Mouse (Mus musculus) lung, postnatal 36 days (tissue): ENCODE results near the gene Ccl11.
A peak's percentile ranks its signal among the peaks of the same experiment; 100 is the strongest.

Experiments
- DNase-seq: peaks from one replicate; pipeline ENCODE4 v3.0.0; 2022; ENCODE audit warnings: mixed read lengths

Gene Ccl11

GRCm38 (mm10) chr11:82062226-82062625, 4.6 kb downstream of the Ccl11 start:
- DNase-seq: no peak

DNA sequence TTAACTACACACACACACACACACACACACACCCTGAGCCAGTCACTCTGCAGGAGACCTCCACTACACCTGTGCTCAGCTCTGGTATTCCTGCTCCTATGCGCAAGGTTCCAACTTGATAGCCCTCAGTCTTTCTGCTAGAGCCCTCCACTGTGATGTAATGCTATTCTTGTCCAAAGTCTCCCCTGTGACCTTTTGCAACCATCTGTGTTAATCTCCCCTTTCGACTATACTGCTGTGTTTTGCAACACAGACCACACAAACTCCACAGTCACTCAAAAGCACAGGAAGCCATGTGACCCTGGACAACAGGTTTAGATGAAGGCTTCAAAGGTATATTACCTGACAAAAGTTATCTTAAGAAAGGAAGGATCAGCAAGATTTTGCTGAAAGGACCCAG, 5.8 kb downstream of the Ccl11 start:
- no peak for DNase-seq

- no peak for DNase-seq
These were observed 9.4 kb downstream of the Ccl11 start for GRCm38 (mm10) chr11:82066953-82067571.

DNA sequence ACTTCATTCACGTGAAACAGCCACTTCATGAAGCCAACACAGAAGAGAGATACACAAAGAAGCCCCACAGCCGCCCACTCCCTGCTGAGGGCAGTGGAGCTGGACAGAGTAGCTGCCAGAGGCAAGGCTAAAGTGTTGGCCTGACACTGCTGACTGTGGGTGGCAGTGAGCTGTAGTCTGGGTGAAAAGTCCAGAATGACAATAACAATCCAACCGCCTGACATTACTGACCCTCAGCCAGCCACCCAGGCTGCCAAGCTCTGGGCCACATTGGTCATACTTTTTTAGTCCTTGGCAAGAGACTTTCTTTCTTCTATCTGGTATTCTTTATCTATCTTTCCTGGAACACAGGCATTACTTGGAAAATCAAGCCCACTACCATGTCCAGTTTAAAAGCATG, 13.5 kb downstream of the Ccl11 start:
- DNase-seq: no peak

- DNase-seq: peak; percentile 44
These were observed 14.8 kb downstream of the Ccl11 start for GRCm38 (mm10) chr11:82072374-82072773.

GRCm38 (mm10) chr11:82072984-82073383, 15.4 kb downstream of the Ccl11 start:
- DNase-seq: peak; percentile 20

DNA sequence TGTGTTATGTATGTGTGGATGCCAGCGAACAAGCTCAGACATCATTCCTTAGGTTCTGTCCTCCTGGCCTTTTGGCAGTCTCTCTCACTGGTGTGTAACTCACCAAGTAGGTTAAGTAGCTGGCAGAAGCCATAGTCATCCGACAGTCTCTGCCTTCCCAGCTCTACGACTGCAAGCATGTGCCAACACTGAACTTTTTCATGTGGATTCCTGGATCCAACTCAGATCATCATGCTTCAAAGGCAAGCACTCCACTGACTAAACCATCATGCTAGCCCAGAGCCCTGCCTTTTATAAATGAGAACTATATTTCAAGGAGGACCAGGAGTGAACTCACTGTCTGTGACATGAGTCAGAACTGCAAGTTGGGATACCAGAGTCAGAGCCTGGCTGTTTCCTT, 16.1 kb downstream of the Ccl11 start:
- DNase-seq: no peak

GRCm38 (mm10) chr11:82077031-82077430, 19.4 kb downstream of the Ccl11 start:
- DNase-seq: peak; percentile 19

DNA sequence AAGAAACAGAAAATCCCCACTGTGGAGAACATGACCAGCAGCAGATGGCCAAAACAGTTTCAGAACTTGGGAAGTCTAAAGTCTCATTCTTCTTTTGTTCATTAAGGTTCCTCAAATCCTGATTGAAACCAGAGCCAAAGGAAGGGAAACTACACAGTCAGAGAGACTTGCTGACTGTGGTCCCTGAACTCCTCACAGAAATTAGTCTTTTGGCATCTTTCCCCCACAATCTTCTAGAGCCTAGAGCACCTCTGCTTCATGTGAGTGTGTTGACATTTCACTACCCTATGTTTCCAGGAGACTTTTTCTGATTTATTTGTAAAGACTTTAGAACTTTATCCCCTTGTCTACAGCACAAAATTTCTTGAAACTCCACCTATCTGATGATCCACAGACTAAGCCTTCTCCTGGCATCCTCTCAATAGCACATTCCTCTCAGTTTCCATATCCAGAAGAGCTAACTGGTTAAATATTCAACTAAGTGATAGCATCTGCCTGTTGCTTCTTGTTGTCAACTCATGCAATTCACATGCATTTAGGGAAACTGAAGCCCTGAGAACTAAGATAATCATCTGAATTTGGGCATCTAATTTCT, 20.6 kb downstream of the Ccl11 start:
- no peak for DNase-seq

DNA sequence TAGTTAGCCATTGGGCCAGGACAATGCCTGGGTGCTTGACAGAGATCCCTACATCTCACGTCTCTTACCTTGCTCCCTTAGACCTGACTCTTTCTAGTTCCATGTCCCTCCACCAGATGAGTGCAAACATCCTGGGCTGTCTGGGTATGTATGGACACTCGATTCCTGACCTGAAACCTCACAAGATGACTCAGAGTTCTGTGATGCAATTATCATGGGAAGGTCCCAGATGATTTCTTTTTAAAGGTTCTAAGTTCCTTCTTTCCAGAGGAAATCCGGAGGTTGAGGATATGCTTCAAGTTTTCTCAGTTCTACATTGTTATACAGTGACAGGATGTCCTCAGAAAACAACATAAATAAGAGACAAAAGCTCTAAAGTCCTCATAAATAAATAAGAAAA, 23.2 kb downstream of the Ccl11 start:
- peak; percentile 15 for DNase-seq

GRCm38 (mm10) chr11:82084360-82084759, 26.7 kb downstream of the Ccl11 start:
- DNase-seq: no peak

- no peak for DNase-seq
These were observed 42.1 kb downstream of the Ccl11 start for GRCm38 (mm10) chr11:82099511-82100323.

GRCm38 (mm10) chr11:82101087-82101486, 43.5 kb downstream of the Ccl11 start:
- DNase-seq: no peak

- no peak for DNase-seq
These were observed 43.9 kb downstream of the Ccl11 start, which contains the start of gene Ccl12 for GRCm38 (mm10) chr11:82101529-82101928. Ccl12 (plus strand) TSS chr11:82101845.

DNA sequence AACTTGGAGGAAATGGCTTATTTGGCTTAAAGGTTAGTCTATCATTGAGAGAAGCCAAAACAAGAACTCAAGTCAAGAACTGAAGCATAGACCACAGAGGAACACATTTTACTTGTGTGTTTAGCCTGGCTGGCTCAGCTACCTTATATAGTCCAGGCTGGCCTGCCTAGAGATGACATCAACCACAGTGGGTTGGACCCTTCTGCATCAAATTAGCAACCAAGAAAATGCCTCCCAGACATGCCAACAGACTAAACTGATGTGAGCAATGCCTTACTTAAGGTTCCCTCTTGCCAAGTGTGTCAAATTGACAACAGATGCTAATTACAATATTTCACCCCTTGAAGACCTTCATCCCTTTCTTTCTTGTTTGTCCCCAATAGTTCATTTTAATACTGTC, 52.0 kb downstream of the Ccl11 start:
- no peak for DNase-seq

- DNase-seq: no peak
These were observed 53.0 kb downstream of the Ccl11 start for GRCm38 (mm10) chr11:82110372-82111248.
